Mouse (Mus musculus) mesoderm, embryonic 11.5 days (tissue): ENCODE measurements around the gene Dram1.

ENCODE experiments used
- DNase-seq: peaks from one replicate; pipeline ENCODE4 v3.0.0-alpha.2; 2012; ENCODE audit warnings: low read depth, low spot score

Dram1 gene

GRCm38 (mm10) chr10:88295091-88295490, 83.8 kb downstream of the Dram1 start:
- DNase-seq: no peak

DNA sequence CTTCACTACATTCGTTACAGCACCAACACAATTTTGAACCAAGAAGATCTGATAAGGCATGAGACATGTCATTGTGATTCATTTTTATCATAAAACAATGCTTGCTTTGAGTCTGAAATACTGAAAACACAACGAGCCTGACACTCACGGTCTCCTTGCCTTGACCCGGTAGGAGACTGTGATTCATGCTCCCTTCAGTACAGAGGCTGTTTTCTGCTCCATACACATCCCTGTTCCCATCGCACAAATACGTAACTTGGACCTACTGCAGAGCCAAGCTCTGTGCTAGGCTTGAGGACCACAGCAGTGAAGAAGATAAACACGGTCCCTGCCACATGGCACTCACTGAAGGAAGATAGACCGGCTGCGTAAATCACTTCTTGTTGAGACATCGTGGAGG, 90.8 kb downstream of the Dram1 start:
- DNase-seq: no peak

DNA sequence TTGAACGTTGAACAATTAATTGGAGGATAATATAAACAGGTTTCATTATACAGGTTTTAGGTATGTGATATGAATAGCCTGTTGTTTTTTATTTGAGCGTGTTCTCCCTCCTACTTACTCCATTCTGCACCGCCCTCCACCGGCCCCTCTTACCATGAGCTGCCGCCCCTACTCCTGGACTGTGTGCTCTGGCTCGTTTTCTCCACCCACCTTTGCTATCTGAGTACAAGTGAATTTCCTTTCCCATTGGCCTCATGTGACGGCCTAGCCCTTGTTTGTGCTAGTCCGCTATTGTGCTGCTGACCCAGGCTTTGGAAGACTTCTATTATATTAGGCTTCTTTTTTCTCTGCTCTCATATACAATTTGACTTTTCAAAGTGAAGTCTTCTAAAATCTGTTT, 91.6 kb downstream of the Dram1 start:
- no peak for DNase-seq

DNA sequence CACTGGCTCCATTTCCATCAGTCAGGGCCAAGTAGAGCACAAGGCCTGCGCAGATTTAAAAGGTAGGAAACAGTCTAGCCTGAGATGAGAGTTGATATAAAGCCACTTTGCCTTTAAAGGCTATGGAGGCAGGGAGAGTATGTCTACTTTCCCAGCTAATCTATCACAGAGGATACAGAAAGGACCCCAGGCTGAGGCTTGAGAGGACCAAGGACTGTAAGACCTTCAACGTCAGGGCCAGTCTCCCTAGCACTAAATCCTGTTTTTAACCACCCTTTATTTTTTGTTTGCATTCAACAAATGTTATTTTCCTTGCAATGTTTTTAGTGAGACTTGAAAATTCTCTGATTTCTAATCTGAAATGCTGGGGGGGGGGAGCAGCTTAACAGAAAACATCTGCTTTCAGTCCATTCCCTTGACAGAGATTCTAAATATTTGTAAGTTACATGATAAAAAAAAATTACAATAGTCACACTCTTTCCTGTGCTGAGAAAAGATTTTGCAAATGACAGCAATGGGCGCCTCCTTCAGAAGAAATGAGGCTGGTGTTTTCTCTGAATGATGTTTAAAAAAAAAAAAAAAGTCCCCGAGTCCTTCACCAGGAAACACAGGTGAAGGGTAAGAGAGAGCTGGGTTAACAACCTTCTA, 94.4 kb downstream of the Dram1 start:
- no peak for DNase-seq

GRCm38 (mm10) chr10:88281699-88282098, 97.2 kb downstream of the Dram1 start:
- DNase-seq: no peak

GRCm38 (mm10) chr10:88274045-88274444, 104.8 kb downstream of the Dram1 start:
- no peak for DNase-seq
